Mouse (Mus musculus): ENCODE measurements around the gene Tollip.

Tollip gene

DNA sequence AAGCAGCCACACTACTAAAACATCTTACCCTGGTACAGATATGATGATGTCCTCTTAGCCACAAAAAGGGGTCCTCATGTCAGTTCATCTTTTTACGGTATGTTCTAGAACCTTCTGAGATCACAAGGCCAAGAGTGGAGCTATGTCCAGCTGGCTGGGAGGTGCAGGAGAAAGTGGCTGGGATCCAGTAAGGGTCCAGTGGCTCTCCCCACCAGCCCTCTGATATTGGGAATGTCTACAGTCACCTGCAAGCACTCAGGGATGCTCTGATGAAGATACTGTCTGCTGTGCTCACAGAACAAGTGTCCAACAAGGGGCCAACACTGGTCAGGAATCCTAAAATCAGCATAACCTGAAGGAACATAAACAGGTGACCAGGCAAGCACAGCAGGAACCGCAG lies at the start of gene Tollip:
Tollip (minus strand) TSS at position 101 of the 400 bp plus-strand sequence.
- no peak for DNase-seq (ENCODE audit: low spot score in 2 of 2)

DNA sequence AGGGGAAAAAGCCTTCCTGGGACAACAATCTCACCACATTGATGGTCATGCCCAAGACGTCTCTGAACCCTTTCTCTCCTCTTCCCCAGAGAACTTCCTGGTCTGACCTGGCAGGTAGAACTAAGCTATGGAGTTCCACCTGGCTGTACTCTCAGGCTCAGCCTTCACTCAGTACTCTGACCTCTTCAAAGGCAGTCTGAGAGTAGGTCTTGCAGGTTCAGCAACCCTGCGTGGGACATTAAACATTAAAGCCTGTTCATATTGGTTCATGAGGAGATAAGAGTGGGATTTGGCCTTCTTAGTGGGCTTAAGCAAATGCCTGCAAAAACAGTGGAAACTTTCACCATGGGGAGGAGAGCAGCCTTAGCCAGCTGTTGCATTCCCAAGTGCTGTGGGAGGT lies 48.0 kb upstream of the Tollip start:
- DNase-seq (ENCODE audit: low spot score in 2 of 2) = no peak

DNA sequence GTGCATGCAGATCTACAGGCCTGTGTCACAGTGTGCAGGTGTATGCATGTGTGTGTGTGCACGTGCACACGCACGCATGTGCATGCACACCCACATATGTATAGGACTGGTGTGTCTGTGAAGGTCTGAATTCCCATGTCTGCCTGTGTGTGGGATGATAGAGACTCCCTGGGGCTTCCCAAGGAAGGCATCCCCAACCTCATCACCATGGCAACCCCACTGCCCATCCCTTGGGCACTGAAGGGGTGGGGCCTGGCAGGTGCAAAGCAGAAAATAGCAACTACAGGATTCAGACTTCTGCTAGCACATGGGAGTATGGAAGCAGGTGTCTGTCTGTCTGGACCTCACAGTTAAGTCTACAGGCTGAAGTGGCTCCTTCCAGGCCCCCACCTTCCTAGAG lies 44.2 kb upstream of the Tollip start:
- DNase-seq (ENCODE audit: low spot score in 2 of 2) = no peak

DNA sequence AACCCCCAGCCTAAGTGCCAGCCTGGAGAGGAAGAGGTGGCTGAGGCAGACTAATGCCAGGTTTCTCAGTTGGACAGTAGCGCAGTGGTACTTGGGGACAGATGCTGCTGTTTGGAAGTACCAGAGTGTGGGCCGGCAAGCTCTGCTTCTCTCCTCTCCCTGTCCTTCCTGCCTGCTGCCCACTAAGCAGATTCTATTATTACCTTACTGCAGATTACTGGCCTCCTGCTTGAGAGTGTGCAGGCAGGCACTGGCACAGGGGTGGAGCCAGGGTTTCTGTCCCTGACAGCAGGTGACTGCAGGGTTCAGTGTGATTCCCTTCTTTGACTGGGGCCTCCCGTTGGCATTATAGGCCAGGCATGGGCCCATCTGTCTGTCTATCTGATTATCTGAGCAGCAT lies 43.2 kb upstream of the Tollip start:
- DNase-seq (ENCODE audit: low spot score in 2 of 2) = no peak

DNA sequence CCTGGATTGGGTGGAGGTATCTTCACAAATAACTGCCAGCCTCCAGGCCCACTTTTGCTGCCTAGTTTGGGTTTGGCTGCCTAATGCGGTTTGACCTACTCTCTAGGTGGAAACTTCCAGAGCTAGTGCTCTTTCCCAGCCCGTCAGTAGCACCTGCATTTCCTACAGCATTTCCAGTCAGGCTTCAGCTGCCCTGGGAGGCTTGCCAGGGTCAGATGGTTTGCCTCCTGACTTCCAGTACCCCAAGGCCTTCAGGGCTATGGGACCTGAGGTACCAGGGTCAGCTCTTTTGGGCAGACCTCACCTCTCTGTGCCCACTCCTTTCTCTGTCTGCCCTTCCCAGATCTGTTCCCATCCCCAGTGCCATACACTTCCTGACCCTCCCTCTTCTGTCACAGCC lies 42.6 kb upstream of the Tollip start:
- DNase-seq (ENCODE audit: low spot score in 2 of 2) = no peak

DNA sequence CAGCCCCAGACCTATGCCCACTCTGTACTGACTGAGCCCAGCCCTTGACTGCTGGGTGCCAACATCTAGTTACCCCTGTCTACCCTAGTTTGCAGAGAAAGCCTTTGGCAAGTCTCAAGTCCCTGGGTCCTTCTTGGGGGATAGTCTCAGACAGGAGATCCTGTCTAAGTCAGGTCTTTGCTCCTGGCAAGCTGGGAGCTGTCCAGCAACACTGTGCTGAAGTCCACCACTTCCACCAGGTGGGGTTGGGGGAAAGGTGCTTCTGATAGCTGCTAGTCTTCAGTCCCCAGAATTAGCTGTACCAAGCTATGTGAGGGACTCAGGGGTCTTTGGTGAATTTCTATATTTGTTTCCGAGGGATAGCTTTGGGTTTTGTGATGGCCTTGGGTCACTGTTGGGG lies 40.8 kb upstream of the Tollip start:
- no peak for DNase-seq (ENCODE audit: low spot score in 2 of 2)

DNA sequence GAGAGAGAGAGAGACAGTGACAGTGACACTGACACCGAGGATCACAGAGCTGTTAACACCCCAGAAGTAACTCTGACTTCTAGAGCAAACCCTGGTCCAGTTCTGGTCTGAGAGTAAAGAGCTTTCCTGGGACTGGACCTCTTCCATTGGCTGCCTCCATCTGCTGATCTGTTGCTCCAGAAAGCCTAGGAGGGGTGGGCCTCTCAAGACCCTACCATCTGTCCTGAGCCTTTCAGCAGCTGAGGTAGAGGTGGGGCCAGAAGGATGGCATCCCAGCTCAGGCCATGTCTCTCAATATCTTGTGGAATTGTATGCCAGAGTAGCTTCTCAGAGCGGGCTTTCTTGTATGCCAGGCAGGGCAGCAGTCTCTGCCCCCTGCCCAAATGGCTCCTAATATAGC lies 39.9 kb upstream of the Tollip start:
- DNase-seq (ENCODE audit: low spot score in 2 of 2) = no peak

DNA sequence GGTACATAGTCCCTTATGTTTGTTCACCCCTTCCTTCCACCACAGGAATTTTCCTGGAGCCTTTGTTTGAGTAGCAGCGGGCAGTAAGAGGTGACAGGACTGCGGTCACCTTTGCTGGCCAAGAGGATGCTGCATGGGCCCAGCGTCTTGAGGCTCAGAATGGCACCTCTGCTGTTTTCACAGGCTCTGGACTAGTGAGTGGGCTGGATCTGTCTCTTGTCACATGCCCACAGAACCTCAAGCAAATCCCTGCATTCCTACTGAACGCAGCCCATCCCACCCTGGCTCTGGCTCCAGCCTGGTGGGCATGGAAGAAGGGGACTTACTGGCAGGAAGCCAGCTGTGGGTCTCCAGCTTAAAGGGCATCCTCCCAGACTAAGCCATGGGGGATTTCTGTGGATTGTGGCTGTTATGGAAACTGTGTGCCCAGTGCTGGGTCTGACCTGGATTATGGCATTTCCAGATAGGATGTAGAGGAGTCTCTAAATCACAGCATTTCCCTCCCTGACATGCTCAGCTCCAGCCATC lies 39.3 kb upstream of the Tollip start:
- no peak for DNase-seq (ENCODE audit: low spot score in 2 of 2)

DNA sequence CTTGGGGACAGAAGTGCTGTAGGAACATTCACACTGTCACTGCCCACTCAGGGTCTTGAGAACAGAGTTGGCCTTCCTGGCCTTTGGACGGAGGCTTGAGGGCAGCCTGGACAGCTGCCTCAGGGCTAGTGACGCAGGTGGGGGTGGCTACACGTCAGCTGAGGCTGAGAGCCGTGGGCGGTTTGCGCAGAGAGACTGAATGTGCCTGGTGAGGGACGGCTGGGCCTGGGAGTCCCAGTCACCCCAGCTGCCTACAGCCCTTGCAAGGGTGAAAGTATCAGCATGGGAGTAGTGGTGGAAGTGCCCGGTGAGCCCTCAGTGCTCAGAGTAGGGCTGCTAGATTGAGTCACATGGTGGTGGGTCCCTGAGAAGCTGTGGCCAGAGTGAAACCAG lies 37.9 kb upstream of the Tollip start:
- peak in 1 of 2 experiments; percentile 36 for DNase-seq (ENCODE audit: low spot score in 2 of 2)

DNA sequence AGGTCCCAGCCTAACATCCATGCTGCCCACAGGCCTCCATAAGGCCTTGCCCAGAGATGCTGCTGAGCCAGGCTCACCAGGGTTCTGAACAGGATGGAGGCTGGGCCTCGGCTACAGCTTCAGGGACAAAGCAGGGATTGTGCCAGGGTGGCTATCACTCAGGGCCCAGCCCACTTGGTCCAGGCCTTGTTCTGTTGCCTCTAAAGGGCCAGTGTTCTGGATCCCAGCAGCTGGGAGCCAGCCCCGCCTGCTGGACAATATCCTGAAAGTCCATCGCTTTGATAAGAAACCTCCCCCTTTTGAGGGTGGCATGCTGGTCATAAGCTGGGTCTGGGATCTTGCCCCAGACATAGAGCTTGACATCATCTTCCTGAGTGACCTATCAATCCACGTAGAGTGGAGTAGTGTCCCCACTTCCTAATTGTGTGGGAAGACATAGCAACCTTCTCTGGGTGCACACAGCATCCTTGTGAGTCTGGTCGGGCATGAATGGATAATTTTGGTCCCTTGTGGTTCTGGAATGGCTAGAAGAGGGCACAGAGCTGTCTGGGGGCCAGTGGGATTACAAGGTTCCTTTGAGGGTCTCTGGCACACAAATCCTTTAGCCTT lies 37.4 kb upstream of the Tollip start:
- DNase-seq (ENCODE audit: low spot score in 2 of 2) = no peak

DNA sequence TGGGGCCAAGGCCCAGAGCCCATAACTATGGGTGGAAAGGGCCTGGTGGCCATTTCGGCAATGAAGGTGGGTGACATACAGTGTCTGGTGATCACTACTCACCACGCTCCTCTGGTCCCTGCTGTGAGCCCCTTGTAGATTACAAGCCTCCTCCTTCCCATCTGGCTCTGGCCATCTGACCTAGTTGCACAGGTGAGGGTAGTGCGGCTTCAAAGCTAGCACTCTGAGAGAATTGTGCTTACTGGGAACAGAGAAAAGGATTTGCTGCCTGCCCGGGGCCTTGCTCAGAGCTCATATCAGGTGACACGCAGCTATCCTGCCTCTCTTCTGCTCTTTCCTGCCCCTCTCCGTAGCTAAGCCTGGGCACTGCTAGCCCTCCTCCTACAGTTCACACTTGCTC lies 35.3 kb upstream of the Tollip start:
- no peak for DNase-seq (ENCODE audit: low spot score in 2 of 2)

DNA sequence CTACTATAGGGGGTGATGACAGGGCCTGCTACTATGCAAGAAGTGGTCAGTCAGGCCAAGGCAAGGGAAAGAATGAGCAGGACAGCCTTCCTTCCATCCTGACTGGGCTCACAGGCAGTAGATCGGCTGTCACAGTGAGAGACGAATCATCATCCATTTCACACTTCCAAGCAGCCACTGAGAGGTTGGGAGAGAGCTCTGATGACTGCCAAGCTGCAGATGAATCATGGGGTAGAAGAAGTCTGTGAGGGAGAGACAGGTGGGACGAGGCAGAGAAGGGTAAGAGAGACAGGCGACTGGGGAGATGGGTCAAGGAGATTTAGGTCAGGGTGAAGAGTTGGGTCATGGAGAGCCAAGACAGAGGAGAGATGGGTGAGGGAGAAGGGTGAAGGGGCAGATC lies 34.6 kb upstream of the Tollip start:
- no peak for DNase-seq (ENCODE audit: low spot score in 2 of 2)

DNA sequence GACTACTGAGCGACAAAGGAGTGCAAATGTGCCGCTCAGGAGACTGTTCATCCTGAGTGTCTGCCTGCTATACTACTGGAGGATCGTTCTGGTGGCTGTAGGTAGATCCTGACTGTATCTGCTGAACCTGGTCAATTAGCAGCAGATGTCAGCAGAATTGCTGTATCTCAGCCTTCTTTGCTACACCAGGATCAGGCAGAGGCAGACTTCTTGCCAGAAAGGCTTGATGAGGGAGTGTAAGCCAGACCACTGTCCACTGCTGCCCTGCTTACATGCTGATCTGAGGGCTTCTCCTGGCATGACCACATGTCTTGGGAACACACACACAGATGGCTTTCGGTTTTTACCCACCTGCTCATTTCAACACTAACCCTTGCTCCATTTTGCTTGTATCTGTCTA lies 33.5 kb upstream of the Tollip start:
- no peak for DNase-seq (ENCODE audit: low spot score in 2 of 2)

DNA sequence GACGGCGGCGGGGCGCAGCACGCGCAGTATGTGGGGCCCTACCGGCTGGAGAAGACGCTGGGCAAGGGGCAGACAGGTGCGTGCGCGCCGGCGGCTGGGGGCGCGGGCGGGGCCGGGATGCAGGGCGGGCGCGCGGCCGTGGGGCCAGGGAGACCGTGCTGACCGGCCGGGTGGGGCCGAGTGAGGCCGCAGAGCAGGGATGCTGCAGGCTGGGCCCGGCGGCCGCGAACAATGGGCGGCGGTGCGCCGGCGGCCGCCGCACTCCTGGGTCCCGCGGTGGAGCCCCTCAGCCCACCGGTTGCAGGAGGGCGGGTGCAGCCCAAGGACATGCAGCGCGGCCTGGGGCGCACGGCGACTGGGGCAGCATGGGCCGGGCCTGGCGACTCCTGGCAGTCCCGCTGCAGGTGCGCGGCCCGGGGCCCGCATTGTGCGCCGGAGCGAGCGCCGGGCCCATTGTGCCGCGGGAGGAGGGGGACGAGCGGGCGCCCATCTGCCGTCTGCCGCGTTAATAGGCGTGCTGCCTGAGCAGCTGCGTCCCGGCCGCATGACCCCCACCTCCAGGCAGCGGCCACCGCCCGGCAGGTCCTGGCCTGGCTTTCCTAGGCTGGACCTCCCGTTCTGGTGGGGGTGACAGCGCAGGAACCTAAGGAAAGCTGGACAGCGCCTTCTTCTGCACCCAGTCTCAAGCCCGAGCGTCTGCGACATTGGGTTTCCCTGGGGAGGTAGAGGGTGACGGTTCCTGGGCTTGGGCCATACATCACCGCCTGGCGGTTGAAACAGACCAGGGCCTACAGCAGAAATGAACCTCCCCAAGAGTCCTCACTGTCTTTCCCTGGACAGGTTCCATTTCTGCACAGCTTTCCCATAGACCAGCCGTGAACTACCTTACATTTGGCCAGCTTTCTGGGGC lies 32.1 kb upstream of the Tollip start:
- DNase-seq (ENCODE audit: low spot score in 2 of 2) = no peak

DNA sequence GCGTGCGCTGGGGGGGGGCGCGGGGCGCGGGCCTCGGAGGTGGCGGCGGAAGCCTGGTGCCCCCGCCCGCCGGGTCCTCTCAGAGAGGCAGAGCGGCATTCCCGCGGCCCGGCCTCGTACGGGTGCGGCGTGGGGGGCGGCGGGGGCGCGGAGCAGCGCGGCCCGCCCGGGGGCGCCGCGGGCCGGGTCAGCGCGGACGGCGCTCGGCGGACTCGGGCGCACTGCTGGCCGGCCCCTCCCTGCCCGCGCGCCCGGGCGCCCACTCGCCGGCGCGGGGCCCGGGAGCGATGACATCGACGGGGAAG lies 31.4 kb upstream of the Tollip start:
- DNase-seq (ENCODE audit: low spot score in 2 of 2) = no peak

DNA sequence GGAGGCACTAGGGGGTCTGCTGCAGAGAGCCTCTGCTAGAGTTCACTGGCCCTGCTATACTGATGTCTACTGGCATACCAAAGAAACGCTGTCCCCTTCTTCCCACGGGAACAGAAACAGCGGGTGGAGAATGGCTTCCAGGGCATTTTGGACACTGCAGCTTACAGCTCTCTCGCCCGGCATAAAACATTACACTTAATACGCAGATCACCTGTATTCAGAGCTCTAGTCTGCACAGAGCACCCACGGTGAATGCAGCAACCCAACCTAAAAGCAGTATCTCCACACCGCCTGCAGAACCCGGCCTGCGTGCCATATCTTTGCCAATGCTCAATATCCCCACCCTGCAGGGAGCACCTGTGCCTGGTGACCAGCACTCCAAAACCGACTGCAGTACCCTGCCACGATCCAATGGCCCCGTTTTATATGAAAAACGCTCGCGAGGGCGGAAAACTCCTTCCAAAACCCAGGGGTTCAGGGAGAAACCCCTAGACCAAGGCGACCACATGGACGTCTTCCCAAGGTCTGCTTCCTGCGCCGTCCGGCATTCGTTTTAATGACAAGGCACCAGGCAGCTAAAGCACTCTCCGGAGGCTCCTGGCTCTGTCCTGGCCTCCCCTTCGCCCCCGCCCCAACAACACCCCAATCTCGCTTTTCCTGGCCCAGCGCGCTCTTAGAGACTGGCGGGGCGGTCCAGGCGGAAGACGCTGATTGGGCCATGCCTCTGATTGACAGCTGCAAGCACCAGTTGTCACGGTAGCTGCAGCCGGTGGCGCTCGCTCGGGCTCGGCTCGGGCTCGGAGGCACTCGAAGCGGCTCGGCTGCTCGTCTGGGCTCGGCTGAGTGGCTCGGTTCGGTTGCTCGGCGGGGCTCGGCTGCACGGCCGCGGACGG lies 30.8 kb upstream of the Tollip start, which contains the start of gene Brsk2:
Brsk2 (plus strand) TSS at position 846 of the 893 bp plus-strand sequence.
- peak; percentile 95 to 96 for DNase-seq (ENCODE audit: low spot score in 2 of 2)

DNA sequence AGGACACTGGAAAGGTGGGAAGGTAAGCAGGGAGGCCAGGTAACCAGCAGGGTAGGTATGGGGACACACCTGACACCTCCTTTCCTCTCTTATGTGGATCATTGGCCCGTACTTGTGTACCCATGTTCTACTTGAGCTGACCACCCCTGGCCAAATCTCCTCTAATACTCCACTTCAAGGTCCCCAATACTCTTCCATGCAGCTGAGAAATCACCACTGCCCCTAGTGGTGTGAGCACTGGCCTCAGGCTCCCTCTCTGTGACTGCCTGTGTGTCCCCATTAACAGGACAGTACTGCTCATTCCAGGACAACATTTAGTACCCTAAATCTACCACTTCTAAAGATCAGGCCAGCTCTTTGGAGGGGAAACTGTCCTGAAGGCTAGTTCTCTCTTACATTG lies 29.7 kb upstream of the Tollip start:
- DNase-seq (ENCODE audit: low spot score in 2 of 2) = no peak

DNA sequence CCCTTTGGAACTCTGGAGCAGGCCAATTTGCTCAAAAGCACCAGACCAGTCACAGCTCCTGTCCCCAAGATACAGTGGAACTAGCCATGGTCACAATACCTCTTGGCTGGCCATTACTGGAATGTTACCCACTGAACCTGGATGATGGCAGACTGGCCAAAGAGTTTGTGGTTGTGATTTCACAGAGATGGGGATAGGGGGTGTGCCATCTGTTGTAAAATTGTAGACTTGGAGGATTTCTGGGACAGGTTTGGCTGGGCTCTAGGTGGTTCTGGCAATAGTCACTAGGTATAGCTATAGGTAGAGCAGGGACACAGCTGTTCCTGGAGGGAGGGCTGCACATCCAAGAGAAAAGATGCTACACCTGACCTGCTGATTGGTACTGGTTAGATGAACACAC lies 29.2 kb upstream of the Tollip start:
- DNase-seq (ENCODE audit: low spot score in 2 of 2) = no peak

DNA sequence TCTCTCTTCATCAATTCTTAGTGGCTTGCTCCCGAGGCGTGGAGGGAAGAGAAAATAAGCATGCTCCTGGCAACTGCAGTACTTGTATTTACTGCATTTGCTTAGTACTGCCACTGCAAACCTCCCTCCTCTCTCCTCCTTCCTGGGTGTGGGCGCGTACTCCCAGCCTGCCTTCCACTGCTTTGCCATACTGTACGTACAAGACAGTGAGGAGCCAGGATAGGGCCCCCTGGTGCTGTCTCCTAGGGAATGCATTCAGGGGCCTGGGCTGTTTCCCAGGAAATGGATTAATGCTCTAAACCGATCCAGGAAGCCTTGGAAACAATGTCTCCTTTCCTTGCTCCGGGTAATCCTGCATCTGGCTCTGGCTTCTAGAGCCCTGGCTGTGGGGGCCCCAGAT lies 27.6 kb upstream of the Tollip start:
- peak in 1 of 2 experiments; percentile 60 for DNase-seq (ENCODE audit: low spot score in 2 of 2)

DNA sequence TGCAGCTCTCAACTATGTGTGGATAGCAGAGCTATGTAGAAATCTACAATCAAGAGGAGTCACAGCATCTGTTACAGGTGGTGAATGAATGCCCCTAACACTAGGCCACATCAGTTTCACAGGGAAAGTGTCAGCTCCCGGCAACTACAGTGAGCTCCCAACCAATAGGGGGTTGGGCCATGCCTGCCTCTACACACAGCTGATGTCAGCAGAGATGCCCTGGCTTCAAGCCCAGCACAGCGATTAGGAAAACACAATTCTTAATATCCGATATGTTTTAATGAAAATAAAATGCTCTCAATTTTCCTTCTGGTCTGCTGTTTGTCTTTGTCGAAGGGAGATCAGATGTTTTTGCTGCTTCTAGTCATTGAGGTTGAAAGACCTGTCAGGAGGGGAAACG lies 25.1 kb upstream of the Tollip start:
- no peak for DNase-seq (ENCODE audit: low spot score in 2 of 2)

DNA sequence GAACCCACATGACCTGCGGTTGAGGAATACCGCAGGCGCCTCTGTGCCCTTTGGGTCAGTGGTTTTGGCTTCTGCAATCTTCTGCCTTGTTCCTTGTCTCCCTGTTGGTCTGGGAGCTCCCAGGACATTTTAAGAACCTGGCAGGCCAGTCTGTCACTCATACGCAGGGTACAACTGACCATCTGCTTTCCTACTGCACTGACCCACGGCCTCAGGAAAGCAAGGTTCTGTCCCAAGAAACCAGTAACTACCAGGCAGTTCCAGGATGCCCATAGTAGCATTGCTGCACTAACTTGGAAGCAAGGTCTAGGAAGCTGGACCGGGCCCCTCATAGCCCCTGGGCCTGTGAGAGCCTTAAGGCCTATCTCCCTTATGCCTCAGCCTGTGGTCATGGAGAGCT lies 16.6 kb upstream of the Tollip start:
- DNase-seq (ENCODE audit: low spot score in 2 of 2) = no peak

Measured in frontal cortex, postnatal 25 days (tissue).